Mouse (Mus musculus) spleen, embryonic (tissue): ENCODE measurements around the gene Olfr589.
"Not testable (repeated sequence)": the region's sequence is repeated elsewhere in the genome, so short reads cannot be mapped to it uniquely, and the experiment has no call there.

Experiments
- CTCF ChIA-PET: fragments of 350-600 bp; sonication (Branson Sonifier 250); formaldehyde crosslinking; loops from one replicate; lab custom pipeline; 2022; lab: Charles Lee

Olfr589 gene

GRCm38 (mm10) chr7:103156256-103156655 is at the start of gene Olfr589:
TSS of gene Olfr589 (minus strand) at chr7:103156356.
- CTCF ChIA-PET, result no interaction called here

- CTCF ChIA-PET, result not testable (repeated sequence)
Observed at GRCm38 (mm10) chr7:103184503-103184902, 28.3 kb upstream of the Olfr589 start, which contains the start of gene Olfr592. TSS of gene Olfr592 (plus strand) at chr7:103184803.

DNA sequence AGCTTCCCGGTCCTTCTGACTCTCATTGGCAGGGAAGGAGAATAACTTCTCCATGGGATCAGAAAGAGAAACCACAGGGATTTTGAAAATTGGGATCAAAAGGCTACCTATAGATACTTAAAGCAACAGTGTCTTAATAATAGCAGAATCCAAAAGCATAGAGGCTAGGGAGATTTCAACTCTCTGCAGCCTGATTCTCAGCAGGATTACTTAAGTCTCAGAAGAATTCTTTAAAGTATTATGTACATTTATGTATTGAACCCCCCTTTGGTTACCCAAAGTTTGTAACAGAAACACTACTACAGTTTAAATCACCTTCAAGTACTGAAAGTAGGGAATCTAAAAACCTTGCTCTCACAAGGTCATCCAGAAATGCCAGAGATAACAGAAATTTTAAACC is 22.1 kb upstream of the Olfr589 start, which contains the start of gene Olfr591:
Gene Olfr591 (minus strand): TSS at position 101 of the 400 bp plus-strand sequence.
- CTCF ChIA-PET, result no interaction called here

- CTCF ChIA-PET, result no interaction called here
Observed at GRCm38 (mm10) chr7:103169697-103170096, 13.5 kb upstream of the Olfr589 start.

DNA sequence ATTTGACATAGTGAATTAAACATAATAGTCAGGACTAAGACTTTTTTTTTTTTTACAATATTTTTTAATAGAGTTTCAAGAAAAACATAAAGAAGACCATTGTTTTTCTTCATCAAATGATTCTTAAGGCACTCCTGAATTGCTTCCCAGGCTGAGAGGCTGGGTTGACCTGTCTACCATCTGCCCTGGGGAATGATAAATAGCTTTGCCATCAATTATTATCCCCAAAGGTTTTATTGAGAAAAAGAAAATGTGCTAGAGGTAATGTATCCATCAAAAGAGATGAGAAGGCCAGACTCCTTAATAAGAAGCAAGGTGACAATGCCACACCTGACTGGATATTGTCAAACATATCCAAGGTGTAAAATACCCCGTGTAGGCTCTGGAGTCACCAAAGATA is 15.6 kb downstream of the Olfr589 start, which contains the start of gene Olfr588-ps1:
Gene Olfr588-ps1 (plus strand): TSS at position 301 of the 400 bp plus-strand sequence.
- CTCF ChIA-PET, result no interaction called here

- CTCF ChIA-PET, result no interaction called here
Observed at GRCm38 (mm10) chr7:103125538-103125937, 30.6 kb downstream of the Olfr589 start, which contains the start of gene Olfr586. TSS of gene Olfr586 (minus strand) at chr7:103125638.

DNA sequence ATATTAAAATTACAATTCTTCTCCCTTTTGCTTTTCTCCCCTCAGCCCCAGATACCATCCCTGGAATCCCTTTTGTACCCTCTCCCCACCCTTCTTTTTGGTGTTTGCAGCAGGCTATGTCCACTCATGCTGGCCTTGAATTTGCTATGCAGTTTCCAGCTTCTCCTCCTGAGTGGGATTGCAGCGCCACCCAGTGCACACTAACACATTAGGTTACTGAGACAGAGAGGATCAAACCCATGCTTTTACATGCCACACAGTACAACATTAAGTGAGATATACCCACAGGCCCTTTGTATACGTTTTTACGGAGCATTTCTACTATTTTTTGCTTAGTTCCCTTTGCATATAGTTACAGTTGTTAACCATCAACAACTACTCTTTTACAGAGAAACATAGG is 36.8 kb downstream of the Olfr589 start:
- CTCF ChIA-PET, result no interaction called here
